Mouse (Mus musculus): ENCODE results near the gene Trpm8.

Trpm8 gene

GRCm38 (mm10) chr1:88237311-88237710 is 40.1 kb upstream of the Trpm8 start:
- TF ChIP-seq GATA4 (IDR thresholded peaks at IDR 0.05; ENCODE audit: insufficient replicate concordance, low read length), result no peak

GRCm38 (mm10) chr1:88238771-88239170 is 38.7 kb upstream of the Trpm8 start:
- no peak for TF ChIP-seq GATA4 (IDR thresholded peaks at IDR 0.05; ENCODE audit: insufficient replicate concordance, low read length)

- TF ChIP-seq GATA4 (IDR thresholded peaks at IDR 0.05; ENCODE audit: insufficient replicate concordance, low read length), result no peak
Measured at GRCm38 (mm10) chr1:88240072-88240471, 37.4 kb upstream of the Trpm8 start.

GRCm38 (mm10) chr1:88240579-88240978 is 36.9 kb upstream of the Trpm8 start:
- TF ChIP-seq GATA4 (IDR thresholded peaks at IDR 0.05; ENCODE audit: insufficient replicate concordance, low read length), result no peak

GRCm38 (mm10) chr1:88243861-88244260 is 33.6 kb upstream of the Trpm8 start:
- TF ChIP-seq GATA4 (IDR thresholded peaks at IDR 0.05; ENCODE audit: insufficient replicate concordance, low read length), result no peak

GRCm38 (mm10) chr1:88245881-88246280 is 31.6 kb upstream of the Trpm8 start:
- no peak for TF ChIP-seq GATA4 (IDR thresholded peaks at IDR 0.05; ENCODE audit: insufficient replicate concordance, low read length)

- no peak for TF ChIP-seq GATA4 (IDR thresholded peaks at IDR 0.05; ENCODE audit: insufficient replicate concordance, low read length)
Measured at GRCm38 (mm10) chr1:88246386-88246785, 31.1 kb upstream of the Trpm8 start.

- no peak for TF ChIP-seq GATA4 (IDR thresholded peaks at IDR 0.05; ENCODE audit: insufficient replicate concordance, low read length)
Measured at GRCm38 (mm10) chr1:88247660-88248059, 29.8 kb upstream of the Trpm8 start.

GRCm38 (mm10) chr1:88248658-88249057 is 28.8 kb upstream of the Trpm8 start:
- TF ChIP-seq GATA4 (IDR thresholded peaks at IDR 0.05; ENCODE audit: insufficient replicate concordance, low read length), result no peak

GRCm38 (mm10) chr1:88249596-88249995 is 27.9 kb upstream of the Trpm8 start:
- TF ChIP-seq GATA4 (IDR thresholded peaks at IDR 0.05; ENCODE audit: insufficient replicate concordance, low read length), result no peak

- no peak for TF ChIP-seq GATA4 (IDR thresholded peaks at IDR 0.05; ENCODE audit: insufficient replicate concordance, low read length)
Measured at GRCm38 (mm10) chr1:88250023-88250422, 27.4 kb upstream of the Trpm8 start.

- no peak for TF ChIP-seq GATA4 (IDR thresholded peaks at IDR 0.05; ENCODE audit: insufficient replicate concordance, low read length)
Measured at GRCm38 (mm10) chr1:88253106-88253505, 24.4 kb upstream of the Trpm8 start.

- no peak for TF ChIP-seq GATA4 (IDR thresholded peaks at IDR 0.05; ENCODE audit: insufficient replicate concordance, low read length)
Measured at GRCm38 (mm10) chr1:88253540-88253939, 23.9 kb upstream of the Trpm8 start.

GRCm38 (mm10) chr1:88254793-88255465 is 22.5 kb upstream of the Trpm8 start:
- no peak for TF ChIP-seq GATA4 (IDR thresholded peaks at IDR 0.05; ENCODE audit: insufficient replicate concordance, low read length)

- TF ChIP-seq GATA4 (IDR thresholded peaks at IDR 0.05; ENCODE audit: insufficient replicate concordance, low read length), result no peak
Measured at GRCm38 (mm10) chr1:88255466-88255857, 22.0 kb upstream of the Trpm8 start.

GRCm38 (mm10) chr1:88255989-88256754 is 21.3 kb upstream of the Trpm8 start:
- no peak for TF ChIP-seq GATA4 (IDR thresholded peaks at IDR 0.05; ENCODE audit: insufficient replicate concordance, low read length)
